Mouse (Mus musculus) spleen, adult 2 months (tissue): Measurements from ENCODE around the gene Flywch1. TPM values are rescaled to one million over a fixed set of nuclear protein-coding genes. Genes with fewer than 3 reads are reported as not detected.

Source experiments
- DNase-seq, 2 experiments: peaks; one replicate each; pipeline versions ENCODE4 v3.0.0 to v3.0.0-alpha.2; 2012 to 2021; ENCODE audit warnings: low spot score in 2 of 2, low read depth in 1 of 2
- H3K27ac ChIP-seq: fragments of 200-500 bp; 2 replicates; pipeline ENCODE4 v1.5.1; 2012; ENCODE audit warnings: low read length, inconsistent platforms; ENCODE audit not compliant: insufficient read depth
- H3K27me3 ChIP-seq: fragments of 200-500 bp; 2 replicates; pipeline ENCODE4 v1.6.1; 2012; ENCODE audit warnings: mild to moderate bottlenecking, moderate library complexity, low read length, inconsistent platforms; ENCODE audit not compliant: control insufficient read depth, insufficient read depth
- H3K36me3 ChIP-seq: fragments of 200-500 bp; 2 replicates; pipeline ENCODE4 v1.6.1; 2012; ENCODE audit warnings: mild to moderate bottlenecking, low read length, inconsistent platforms; ENCODE audit not compliant: control insufficient read depth, insufficient read depth
- H3K4me1 ChIP-seq: fragments of 200-500 bp; 2 replicates; pipeline ENCODE4 v1.6.1; 2011; ENCODE audit warnings: inconsistent platforms; ENCODE audit not compliant: control insufficient read depth, insufficient read depth, insufficient read length
- H3K4me3 ChIP-seq: fragments of 200-500 bp; 2 replicates; pipeline ENCODE4 v1.5.1; 2011; ENCODE audit warnings: mild to moderate bottlenecking, inconsistent platforms; ENCODE audit not compliant: insufficient read depth, insufficient read length; ENCODE audit errors: extremely low read depth
- CTCF ChIP-seq: fragments of 200-500 bp; IDR thresholded peaks from 2 replicates; pipeline ENCODE4 v1.5.1; 2011; ENCODE audit warnings: mild to moderate bottlenecking, inconsistent platforms; ENCODE audit not compliant: insufficient read depth, insufficient read length, insufficient replicate concordance; ENCODE audit errors: extremely low read depth
- POLR2A ChIP-seq: fragments of 200-500 bp; IDR thresholded peaks from 2 replicates; pipeline ENCODE4 v1.6.1; 2011; ENCODE audit warnings: low read depth, low read length, inconsistent platforms
- WGBS: fragments of 180-500 bp; shearing (Covaris S2); methylation state at CpG from one replicate; pipeline ENCODE4 v1.1.7; 2018; 5-methylcytosine and 5-hydroxymethylcytosine counted together
- polyA plus RNA-seq: library from polyadenylated mRNA; depleted of rRNA; stranded (reverse); fragments of >200 nt; gene quantifications from 2 replicates; pipeline ENCODE4 v1.2.3, GENCODE M21; 2012

Flywch1 gene
- polyA plus RNA-seq, 1 experiment, result 17.4 TPM

GRCm38 (mm10) chr17:23744651-23745050, 26.8 kb downstream of the Flywch1 start:
- no peak for DNase-seq
- WGBS, result 17% methylated on average over 14 of the region's 14 CpGs
- H3K4me1 ChIP-seq, result peaks cover 23% of the 10 kb centered on the region
- no peak overlapping the region for H3K4me3 ChIP-seq
- no peaks in the 10 kb centered on the region for H3K36me3 ChIP-seq
- peaks cover 26% of the 10 kb centered on the region for H3K27me3 ChIP-seq
- H3K27ac ChIP-seq, result no peak overlapping the region
- no peak for TF ChIP-seq POLR2A

DNA sequence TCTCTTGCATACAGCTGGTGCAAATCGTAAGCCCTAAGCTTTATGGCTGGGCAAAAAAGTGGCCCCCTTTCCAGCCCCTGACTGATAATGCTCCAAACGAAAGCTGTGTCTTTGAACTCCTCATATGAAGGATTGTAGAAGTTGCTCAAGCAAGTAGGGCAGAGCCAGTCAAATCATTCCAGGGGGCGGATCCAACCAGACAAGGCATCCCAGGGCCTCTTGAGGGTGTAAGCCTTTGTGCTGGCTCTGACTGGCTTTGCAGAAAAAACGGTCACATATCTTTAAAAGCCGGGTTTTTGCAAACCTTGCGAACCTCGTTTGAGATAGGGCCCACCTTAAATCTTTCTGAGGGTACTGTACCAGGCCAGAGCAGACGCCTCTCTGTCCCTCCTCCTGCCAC, 27.3 kb downstream of the Flywch1 start:
- no peak for DNase-seq
- Histone ChIP-seq H3K27me3 (peaks cover 31% of the 10 kb centered on the region), H3K4me3 (no peak overlapping the region), H3K36me3 (no peaks in the 10 kb centered on the region), H3K27ac (no peak overlapping the region), H3K4me1 (peaks cover 26% of the 10 kb centered on the region)
- TF ChIP-seq CTCF, result no peak
- TF ChIP-seq POLR2A, result no peak
- WGBS, result 53% methylated on average over 8 of the region's 8 CpGs

- WGBS, result 80% methylated on average over 12 of the region's 12 CpGs
- H3K4me3 ChIP-seq, result no peak overlapping the region
- H3K27me3 ChIP-seq, result peaks cover 33% of the 10 kb centered on the region
- no peak overlapping the region for H3K27ac ChIP-seq
- peaks cover 23% of the 10 kb centered on the region for H3K4me1 ChIP-seq
- no peaks in the 10 kb centered on the region for H3K36me3 ChIP-seq
- TF ChIP-seq POLR2A (no peak), CTCF (no peak)
- no peak for DNase-seq
Observed at GRCm38 (mm10) chr17:23742941-23743340, 28.5 kb downstream of the Flywch1 start.

GRCm38 (mm10) chr17:23742210-23742793, 29.1 kb downstream of the Flywch1 start:
- 13% methylated on average over 44 of the region's 44 CpGs for WGBS
- peaks cover 33% of the 10 kb centered on the region for H3K27me3 ChIP-seq
- TF ChIP-seq CTCF (no peak), POLR2A (no peak)
- H3K4me3 ChIP-seq, result peak overlapping the region; percentile 38; the same call in 1 of the 2 replicates
- peak in 1 of 2 experiments; percentile 44 for DNase-seq
- H3K27ac ChIP-seq, result no peak overlapping the region
- H3K4me1 ChIP-seq, result peaks cover 23% of the 10 kb centered on the region
- no peaks in the 10 kb centered on the region for H3K36me3 ChIP-seq

GRCm38 (mm10) chr17:23741359-23742209, 29.8 kb downstream of the Flywch1 start:
- peaks cover 33% of the 10 kb centered on the region for H3K27me3 ChIP-seq
- H3K4me3 ChIP-seq, result no peak overlapping the region
- 52% methylated on average over 38 of the region's 38 CpGs for WGBS

DNA sequence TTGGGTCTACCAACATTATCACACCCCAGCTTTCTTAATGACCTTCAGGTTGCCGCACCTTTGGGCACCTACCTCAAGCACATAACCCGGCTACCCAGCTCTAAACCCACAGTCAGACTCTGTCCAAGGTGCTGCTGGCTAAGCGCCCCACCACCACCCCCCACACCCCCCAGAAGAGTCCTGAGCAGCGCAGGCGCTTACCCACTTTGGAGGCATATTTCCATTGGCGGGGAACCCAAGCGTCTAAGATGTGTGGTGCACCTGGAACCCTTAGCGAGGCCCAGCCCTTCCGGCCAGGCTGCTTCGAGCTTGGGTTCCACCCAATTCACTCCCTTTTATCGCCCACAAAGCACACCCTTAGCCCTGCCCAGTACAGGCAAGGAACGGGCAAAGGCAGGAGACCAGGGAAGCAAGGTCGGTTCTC, 30.8 kb downstream of the Flywch1 start, which contains the start of gene Paqr4:
Gene Paqr4 (minus strand): TSS at position 270 of the 424 bp plus-strand sequence.
- Histone ChIP-seq H3K27ac (no peak within 1 kb of the TSS), H3K27me3 (peaks cover 28% of the 10 kb centered on the region), H3K4me1 (peaks cover 17% of the 10 kb centered on the region), H3K4me3 (peak within 1 kb of the TSS; percentile 63), H3K36me3 (no peaks in the 10 kb centered on the region)
- TF ChIP-seq CTCF, result no peak
- TF ChIP-seq POLR2A, result no peak
- 2% methylated on average over 13 of the region's 13 CpGs for WGBS
- no peak for DNase-seq

More at GRCm38 (mm10) chr17:23741359-23742209, 29.8 kb downstream of the Flywch1 start:
- DNase-seq, result no peak
- Histone ChIP-seq H3K36me3 (no peaks in the 10 kb centered on the region), H3K4me1 (peaks cover 20% of the 10 kb centered on the region), H3K27ac (no peak overlapping the region)
- TF ChIP-seq CTCF, result no peak
- TF ChIP-seq POLR2A, result no peak
